Mouse (Mus musculus): ENCODE measurements around the gene Gucy2d. TPM values are rescaled to one million over a fixed set of nuclear protein-coding genes. Genes with fewer than 3 reads are reported as not detected.

The Gucy2d gene
- not detected for total RNA-seq (2023)

DNA sequence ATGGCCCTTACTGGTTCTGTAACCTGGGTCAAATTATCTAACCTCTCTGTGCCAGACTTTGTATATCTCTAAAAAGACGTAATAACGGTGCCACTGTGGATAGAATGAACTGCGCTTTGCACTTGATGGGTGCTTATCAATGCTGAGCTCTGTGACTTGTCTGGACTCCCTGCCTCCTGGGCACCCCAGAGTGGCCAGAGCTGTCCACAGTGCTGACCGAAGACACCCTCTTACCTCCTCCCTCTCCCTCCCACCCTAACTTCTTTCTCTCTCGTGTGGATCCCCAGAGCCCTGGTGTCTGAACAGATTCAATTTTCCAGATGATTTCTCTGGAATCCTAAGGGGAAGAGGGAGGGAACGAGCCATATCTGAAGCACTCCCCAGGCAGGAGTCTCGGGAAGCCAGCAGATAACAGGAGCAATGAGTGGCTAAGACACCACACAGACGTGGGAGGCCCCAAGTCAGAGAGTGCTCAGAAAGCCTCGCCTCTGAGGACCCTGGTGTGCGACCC is at the start of gene Gucy2d:
Gucy2d (plus strand) TSS at position 461 of the 511 bp plus-strand sequence.

GRCm38 (mm10) chr7:98489131-98489530 is 48.9 kb downstream of the Gucy2d start, which contains the start of gene Lrrc32:
Lrrc32 (plus strand) TSS chr7:98489283.

Other genes with a start within 250 kb of the Gucy2d start
- gene B3gnt6, start 240.9 kb upstream of the Gucy2d start, total RNA-seq (2023): not detected
- 7.1 TPM for gene Acer3, start 119.2 kb upstream of the Gucy2d start, total RNA-seq (2023)
- not detected for gene Tsku, start 79.1 kb upstream of the Gucy2d start, total RNA-seq (2023)
- gene Lrrc32, start 48.9 kb downstream of the Gucy2d start, total RNA-seq (2023): 0.73 TPM
- gene Emsy, start 216.4 kb downstream of the Gucy2d start, total RNA-seq (2023): 93.2 TPM

Data from CD8-positive naive resting alpha-beta T cell, adult 57 days (primary cell).